Mouse (Mus musculus) adrenal gland, postnatal 36 days (tissue): Measurements from ENCODE around the gene Gm19668. TPM values are rescaled to one million over a fixed set of nuclear protein-coding genes. Genes with fewer than 3 reads are reported as not detected.
A peak's percentile ranks its signal among the peaks of the same experiment; 100 is the strongest.
"Not testable (repeated sequence)": the region's sequence is repeated elsewhere in the genome, so short reads cannot be mapped to it uniquely, and the experiment has no call there.

Experiments used
- DNase-seq, 2 experiments: peaks; one replicate each; pipeline ENCODE4 v3.0.0; 2021; ENCODE audit warnings: mixed read lengths in 1 of 2
- long read RNA-seq, 2 experiments: library from polyadenylated mRNA; stranded (forward); transcript quantifications; one replicate each; pipeline ENCODE4 v2.0.0; 2021; ENCODE audit warnings: borderline sequencing depth in 2 of 2
- total RNA-seq, 2 experiments: library from RNA; stranded (reverse); gene quantifications; 2 replicates each; pipeline ENCODE4 v1.2.3; 2021

The Gm19668 gene
- not detected for total RNA-seq
- long read RNA-seq, experiment 1, result 0 reads
- long read RNA-seq, experiment 2, result 0 reads

- DNase-seq, result no peak
Measured at GRCm38 (mm10) chr10:77798921-77799508, at the start of gene Gm19668. Gene Gm19668 (minus strand): TSS chr10:77799133.

- DNase-seq, result no peak
Measured at GRCm38 (mm10) chr10:77847538-77847937, 48.6 kb upstream of the Gm19668 start.

GRCm38 (mm10) chr10:77846961-77847360 lies 48.0 kb upstream of the Gm19668 start:
- no peak for DNase-seq

GRCm38 (mm10) chr10:77846503-77846902 lies 47.6 kb upstream of the Gm19668 start, which contains the start of gene Gm36176:
Gene Gm36176 (plus strand): TSS chr10:77846803.
- DNase-seq, result no peak

DNA sequence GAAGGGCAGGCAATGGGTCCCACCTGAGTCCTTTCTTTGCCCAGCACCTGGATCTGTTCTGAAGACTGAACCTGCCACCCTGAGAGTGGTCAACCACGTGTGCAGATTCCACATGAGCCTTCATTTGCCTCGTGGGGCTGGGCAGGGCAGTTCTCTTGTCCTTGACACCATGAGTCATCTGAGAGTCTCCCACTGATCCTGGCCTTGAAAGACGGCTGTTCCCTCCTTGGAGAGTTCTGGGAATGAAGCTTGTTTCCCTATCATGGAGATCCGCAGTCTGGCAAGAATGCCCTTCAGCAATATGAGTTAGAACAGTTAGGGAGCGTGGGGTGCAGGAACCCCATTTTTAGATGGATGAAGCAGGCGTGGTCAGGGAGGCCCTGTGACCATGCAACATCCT lies 40.1 kb upstream of the Gm19668 start:
- peak; percentile 26 to 32 for DNase-seq

DNA sequence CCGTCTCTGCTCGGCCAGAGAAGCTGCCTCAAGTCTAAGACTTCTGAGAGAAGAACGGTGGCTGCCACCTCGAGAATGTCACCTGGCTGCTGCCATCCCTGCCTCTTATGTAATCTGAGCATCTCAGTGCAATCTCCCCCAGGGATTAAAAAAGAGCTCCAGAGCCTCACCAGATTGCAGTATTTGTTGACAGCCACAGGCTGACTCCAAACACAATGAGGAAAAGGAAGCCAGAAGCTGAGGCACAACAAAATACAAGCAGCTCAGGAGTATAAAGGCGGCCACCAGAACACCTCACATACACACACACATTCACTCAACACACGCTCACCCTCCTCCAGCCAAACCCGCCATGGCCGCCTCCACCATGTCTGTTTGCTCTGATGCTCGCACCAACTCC lies 36.7 kb upstream of the Gm19668 start, which contains the start of gene Krtap10-10:
TSS of gene Krtap10-10 (plus strand) at position 301 of the 400 bp plus-strand sequence.
- no peak for DNase-seq

DNA sequence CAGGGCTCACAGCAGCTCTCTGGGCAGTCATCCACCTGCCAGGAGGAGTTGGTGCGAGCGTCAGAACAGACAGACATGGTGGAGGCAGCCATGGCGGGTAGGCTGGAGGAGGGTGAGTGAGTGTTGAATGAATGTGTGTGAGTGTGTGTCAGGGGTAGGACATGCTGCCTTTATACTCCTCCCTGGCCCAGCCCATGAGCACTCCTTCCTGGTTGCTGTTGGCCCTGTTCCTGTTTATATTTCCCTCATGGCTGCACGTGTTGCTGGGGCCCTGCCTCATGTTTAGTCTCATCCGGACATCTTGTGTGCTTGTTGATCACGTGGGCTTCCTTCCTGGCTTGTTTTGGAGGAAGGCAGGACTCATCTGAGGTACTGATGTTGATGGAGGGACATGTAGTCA lies 28.0 kb upstream of the Gm19668 start, which contains the start of gene Krtap10-4:
TSS of gene Krtap10-4 (minus strand) at position 145 of the 400 bp plus-strand sequence.
- no peak for DNase-seq

GRCm38 (mm10) chr10:77819203-77819602 lies 20.3 kb upstream of the Gm19668 start:
- DNase-seq, result no peak

DNA sequence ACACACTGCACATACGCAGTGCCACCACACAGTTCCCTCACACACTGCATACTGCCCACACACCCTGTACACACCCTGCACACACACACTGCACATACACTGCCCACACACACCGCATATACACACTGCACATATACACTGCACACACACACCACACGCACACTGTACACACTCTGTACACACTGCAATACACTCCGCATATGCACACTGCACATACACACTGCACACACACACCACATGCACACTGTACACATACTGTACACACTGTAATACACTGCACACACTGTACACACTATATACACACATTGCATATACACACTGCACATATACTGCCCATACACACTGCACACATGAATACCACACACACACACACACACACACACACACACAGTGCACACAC lies 19.6 kb upstream of the Gm19668 start:
- DNase-seq, result no peak

- peak in 1 of 2 experiments; percentile 26 for DNase-seq
Measured at GRCm38 (mm10) chr10:77815514-77815913, 16.6 kb upstream of the Gm19668 start.

- DNase-seq, result no peak
Measured at GRCm38 (mm10) chr10:77814382-77814781, 15.4 kb upstream of the Gm19668 start, which contains the start of gene Gm2696. Gene Gm2696 (plus strand): TSS chr10:77814682.

- no peak for DNase-seq
Measured at GRCm38 (mm10) chr10:77811743-77812142, 12.8 kb upstream of the Gm19668 start, which contains the start of gene Gm9507. Gene Gm9507 (minus strand): TSS chr10:77811843.

GRCm38 (mm10) chr10:77804095-77804494 lies 5.2 kb upstream of the Gm19668 start:
- no peak for DNase-seq

DNA sequence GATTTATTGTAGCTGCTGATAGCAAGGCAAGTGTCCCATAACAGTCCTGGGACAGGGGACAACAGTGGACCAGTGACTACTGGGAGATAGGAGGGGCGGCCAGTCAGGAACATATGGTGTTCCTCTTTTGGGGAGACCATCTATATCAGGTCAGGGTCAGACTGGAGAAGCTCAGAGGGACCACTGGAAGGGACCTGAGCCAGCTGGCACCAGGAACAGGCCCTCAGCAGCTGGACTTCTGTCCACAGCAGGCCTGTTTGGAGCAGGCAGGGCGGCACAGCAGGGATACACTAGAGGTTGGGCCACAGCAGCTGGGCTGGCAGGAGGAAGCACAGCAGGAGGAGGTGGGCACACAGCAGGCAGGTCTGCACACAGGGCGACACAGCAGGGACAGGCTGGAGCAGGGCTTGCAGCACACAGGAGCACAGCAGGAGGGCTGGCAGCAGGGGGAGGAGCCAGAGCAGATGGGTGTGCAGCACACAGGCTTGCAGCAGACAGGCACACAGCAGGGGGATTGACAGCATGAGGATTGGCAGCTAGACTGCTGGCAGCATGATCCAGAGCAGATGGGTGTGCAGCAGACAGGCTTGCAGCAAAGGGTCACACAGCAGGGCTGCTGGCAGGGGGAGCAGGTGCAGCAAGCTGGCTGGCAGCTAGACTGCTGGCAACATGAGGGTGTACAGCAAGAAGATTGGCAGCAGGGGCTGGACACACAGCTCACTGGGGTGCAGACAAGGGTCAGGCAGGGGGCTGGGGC lies 591 bp downstream of the Gm19668 start:
- not testable (repeated sequence) for DNase-seq

GRCm38 (mm10) chr10:77797677-77798076 lies 1.3 kb downstream of the Gm19668 start:
- DNase-seq, result no peak

DNA sequence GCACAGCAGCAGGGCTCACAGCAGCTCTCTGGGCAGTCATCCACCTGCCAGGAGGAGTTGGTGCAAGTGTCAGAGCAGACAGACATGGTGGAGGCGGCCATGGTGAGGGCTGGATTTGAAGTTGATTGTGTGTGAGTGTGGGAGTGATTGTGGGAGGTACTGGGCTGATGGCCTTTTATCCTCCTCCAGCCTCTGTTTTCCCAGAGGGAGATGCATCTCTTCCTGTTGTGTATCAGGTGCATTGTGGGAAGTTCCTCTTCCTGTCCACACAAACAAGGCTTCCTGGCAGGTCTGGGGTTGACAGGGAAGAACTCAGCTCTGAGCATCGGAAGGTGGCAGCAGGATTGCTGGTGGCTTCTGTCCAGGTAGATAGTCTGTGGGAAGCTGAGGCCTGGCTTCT lies 4.0 kb downstream of the Gm19668 start, which contains the start of gene Gm9639:
TSS of gene Gm9639 (minus strand) at position 101 of the 400 bp plus-strand sequence.
- no peak for DNase-seq

DNA sequence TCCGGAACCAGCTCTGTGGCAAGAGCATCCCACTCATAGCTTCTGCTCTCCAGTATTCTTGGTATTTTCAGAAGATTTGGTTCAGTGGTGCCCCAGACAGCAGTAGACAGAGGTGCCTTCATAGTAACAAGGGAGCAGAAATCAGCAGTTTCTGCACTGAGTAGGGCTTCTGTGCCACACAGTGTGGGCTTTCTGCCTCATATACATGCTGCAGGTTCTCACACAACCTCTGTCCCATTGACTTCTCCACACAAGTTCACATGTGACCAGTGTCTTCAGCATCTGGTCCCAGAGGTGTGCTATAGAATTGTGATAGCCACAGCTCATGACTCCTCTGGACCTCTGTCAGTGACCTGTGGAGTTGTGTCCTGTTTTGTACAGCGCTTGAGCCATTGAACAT lies 10.3 kb downstream of the Gm19668 start:
- no peak for DNase-seq

DNA sequence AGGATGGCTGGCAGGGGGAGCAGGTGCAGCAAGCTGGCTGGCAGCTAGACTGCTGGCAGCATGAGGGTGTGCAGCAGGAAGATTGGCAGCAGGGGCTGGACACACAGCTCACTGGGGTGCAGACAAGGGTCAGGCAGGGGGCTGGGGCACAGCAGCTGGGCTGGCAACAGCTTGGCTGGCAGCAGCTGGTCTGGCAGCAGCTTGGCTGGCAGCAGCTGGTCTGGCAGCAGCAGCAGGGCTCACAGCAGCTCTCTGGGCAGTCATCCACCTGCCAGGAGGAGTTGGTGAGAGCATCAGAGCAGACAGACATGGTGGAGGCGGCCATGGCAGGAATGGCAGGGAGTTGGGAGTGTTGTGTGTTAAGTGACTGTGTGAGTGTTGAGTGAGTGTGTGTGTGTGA lies 11.1 kb downstream of the Gm19668 start, which contains the start of gene Gm7137:
TSS of gene Gm7137 (minus strand) at position 325 of the 400 bp plus-strand sequence.
- not testable (repeated sequence) for DNase-seq

DNA sequence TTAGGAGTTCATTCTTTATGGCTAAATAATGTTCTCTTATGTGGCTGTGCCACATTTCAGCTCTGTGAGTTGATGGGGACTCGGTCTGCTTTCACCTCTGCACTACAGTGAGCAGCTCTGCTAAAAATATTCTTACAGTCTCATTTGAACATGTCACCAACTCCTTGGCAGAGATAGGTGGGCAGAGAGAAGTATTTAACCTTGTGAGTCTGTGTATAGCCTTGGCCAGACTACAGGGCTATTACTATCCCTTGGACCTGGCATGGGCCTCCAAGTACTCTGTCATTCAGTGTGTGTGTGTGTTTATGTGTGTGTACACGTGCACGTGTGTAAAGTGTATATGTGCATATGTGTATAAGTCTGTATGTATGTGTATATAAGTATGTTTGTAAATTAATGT lies 15.5 kb downstream of the Gm19668 start:
- DNase-seq, result not testable (repeated sequence)

GRCm38 (mm10) chr10:77782442-77782841 lies 16.5 kb downstream of the Gm19668 start, which contains the start of gene Gm3250:
Gene Gm3250 (minus strand): TSS chr10:77782542.
- DNase-seq, result not testable (repeated sequence)

- DNase-seq, result not testable (repeated sequence)
Measured at GRCm38 (mm10) chr10:77776844-77777243, 22.1 kb downstream of the Gm19668 start, which contains the start of gene Gm7138. Gene Gm7138 (minus strand): TSS chr10:77776944.

GRCm38 (mm10) chr10:77772142-77772541 lies 26.8 kb downstream of the Gm19668 start:
- DNase-seq, result not testable (repeated sequence)

DNA sequence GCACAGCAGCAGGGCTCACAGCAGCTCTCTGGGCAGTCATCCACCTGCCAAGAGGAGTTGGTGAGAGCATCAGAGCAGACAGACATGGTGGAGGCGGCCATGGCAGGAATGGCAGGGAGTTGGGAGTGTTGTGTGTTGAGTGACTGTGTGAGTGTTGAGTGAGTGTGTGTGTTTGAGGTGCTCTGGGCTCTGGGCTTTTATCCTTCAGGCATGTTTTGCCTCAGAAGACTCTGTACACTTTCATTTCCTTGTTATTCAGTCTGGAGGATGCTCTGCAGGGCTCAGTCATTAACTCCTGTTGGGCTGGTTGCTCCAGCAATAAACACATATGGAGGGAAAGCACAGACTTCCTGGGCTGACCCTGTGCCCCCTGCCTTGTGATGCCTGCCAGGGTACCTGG lies 27.7 kb downstream of the Gm19668 start, which contains the start of gene Gm3238:
TSS of gene Gm3238 (minus strand) at position 101 of the 400 bp plus-strand sequence.
- not testable (repeated sequence) for DNase-seq
